Mouse (Mus musculus) retina, adult 2 months (tissue): ENCODE measurements around the gene Rtl9.

Experiments
- DNase-seq: peaks from one replicate; pipeline ENCODE4 v3.0.0-alpha.2; 2012; ENCODE audit warnings: low read depth, low spot score

Gene Rtl9

GRCm38 (mm10) chrX:143099044-143099754, at the start of gene Rtl9:
Gene Rtl9 (plus strand): TSS chrX:143099594.
- DNase-seq: no peak

GRCm38 (mm10) chrX:143051478-143051877, 47.9 kb upstream of the Rtl9 start:
- peak; percentile 20 for DNase-seq

GRCm38 (mm10) chrX:143051921-143052320, 47.5 kb upstream of the Rtl9 start:
- no peak for DNase-seq

GRCm38 (mm10) chrX:143058829-143059228, 40.6 kb upstream of the Rtl9 start:
- peak; percentile 30 for DNase-seq

- no peak for DNase-seq
These were observed 36.6 kb upstream of the Rtl9 start for GRCm38 (mm10) chrX:143062641-143063355.

- DNase-seq: no peak
These were observed 35.6 kb upstream of the Rtl9 start for GRCm38 (mm10) chrX:143063780-143064179.

GRCm38 (mm10) chrX:143064288-143064687, 35.1 kb upstream of the Rtl9 start:
- no peak for DNase-seq

- no peak for DNase-seq
These were observed 32.9 kb upstream of the Rtl9 start for GRCm38 (mm10) chrX:143066320-143067114.

GRCm38 (mm10) chrX:143067115-143067514, 32.3 kb upstream of the Rtl9 start:
- DNase-seq: no peak

- no peak for DNase-seq
These were observed 31.8 kb upstream of the Rtl9 start for GRCm38 (mm10) chrX:143067576-143067975.

- DNase-seq: no peak
These were observed 18.7 kb upstream of the Rtl9 start for GRCm38 (mm10) chrX:143080458-143081336.

- no peak for DNase-seq
These were observed 16.7 kb upstream of the Rtl9 start for GRCm38 (mm10) chrX:143082732-143083131.

GRCm38 (mm10) chrX:143088225-143088624, 11.2 kb upstream of the Rtl9 start:
- no peak for DNase-seq

GRCm38 (mm10) chrX:143090904-143091588, 8.3 kb upstream of the Rtl9 start:
- DNase-seq: no peak

GRCm38 (mm10) chrX:143097551-143097950, 1.8 kb upstream of the Rtl9 start:
- no peak for DNase-seq

- DNase-seq: no peak
These were observed 3.8 kb downstream of the Rtl9 start for GRCm38 (mm10) chrX:143103146-143103545.

- no peak for DNase-seq
These were observed 6.5 kb downstream of the Rtl9 start for GRCm38 (mm10) chrX:143105866-143106265.

GRCm38 (mm10) chrX:143112546-143112945, 13.2 kb downstream of the Rtl9 start:
- DNase-seq: no peak
